Mouse (Mus musculus): ENCODE results near the gene Dtnbp1. TPM values are rescaled to one million over a fixed set of nuclear protein-coding genes. Genes with fewer than 3 reads are reported as not detected.

Gene Dtnbp1
- 10 to 100 TPM; 65.6 to 74.7 (median 66.2) TPM for total RNA-seq (2022)

GRCm38 (mm10) chr13:45001911-45002615, at the start of gene Dtnbp1:
Gene Dtnbp1, minus strand, starts transcription at chr13:45002147.
- peak; percentile 54 to 62 for DNase-seq (ENCODE audit: low spot score in 2 of 2)

- no peak for DNase-seq (ENCODE audit: low spot score in 2 of 2)
Observed at GRCm38 (mm10) chr13:45049261-45050020, 47.5 kb upstream of the Dtnbp1 start.

- no peak for DNase-seq (ENCODE audit: low spot score in 2 of 2)
Observed at GRCm38 (mm10) chr13:45043466-45043865, 41.5 kb upstream of the Dtnbp1 start.

- DNase-seq (ENCODE audit: low spot score in 2 of 2) = no peak
Observed at GRCm38 (mm10) chr13:45040741-45041140, 38.8 kb upstream of the Dtnbp1 start.

- no peak for DNase-seq (ENCODE audit: low spot score in 2 of 2)
Observed at GRCm38 (mm10) chr13:45040195-45040594, 38.2 kb upstream of the Dtnbp1 start.

GRCm38 (mm10) chr13:45036417-45036816, 34.5 kb upstream of the Dtnbp1 start:
- DNase-seq (ENCODE audit: low spot score in 2 of 2) = peak; percentile 25 to 27

GRCm38 (mm10) chr13:45034759-45035158, 32.8 kb upstream of the Dtnbp1 start:
- DNase-seq (ENCODE audit: low spot score in 2 of 2) = no peak

GRCm38 (mm10) chr13:45033360-45033759, 31.4 kb upstream of the Dtnbp1 start:
- DNase-seq (ENCODE audit: low spot score in 2 of 2) = no peak

GRCm38 (mm10) chr13:45032484-45032883, 30.5 kb upstream of the Dtnbp1 start:
- DNase-seq (ENCODE audit: low spot score in 2 of 2) = no peak

GRCm38 (mm10) chr13:45031748-45032147, 29.8 kb upstream of the Dtnbp1 start:
- no peak for DNase-seq (ENCODE audit: low spot score in 2 of 2)

- DNase-seq (ENCODE audit: low spot score in 2 of 2) = no peak
Observed at GRCm38 (mm10) chr13:45031314-45031713, 29.4 kb upstream of the Dtnbp1 start.

GRCm38 (mm10) chr13:45030830-45031229, 28.9 kb upstream of the Dtnbp1 start:
- DNase-seq (ENCODE audit: low spot score in 2 of 2) = peak; percentile 68 to 80

GRCm38 (mm10) chr13:45029791-45030190, 27.8 kb upstream of the Dtnbp1 start:
- no peak for DNase-seq (ENCODE audit: low spot score in 2 of 2)

GRCm38 (mm10) chr13:45026291-45026690, 24.3 kb upstream of the Dtnbp1 start:
- DNase-seq (ENCODE audit: low spot score in 2 of 2) = no peak

- DNase-seq (ENCODE audit: low spot score in 2 of 2) = no peak
Observed at GRCm38 (mm10) chr13:45024821-45025220, 22.9 kb upstream of the Dtnbp1 start.

GRCm38 (mm10) chr13:45023356-45024150, 21.6 kb upstream of the Dtnbp1 start:
- no peak for DNase-seq (ENCODE audit: low spot score in 2 of 2)

- DNase-seq (ENCODE audit: low spot score in 2 of 2) = no peak
Observed at GRCm38 (mm10) chr13:45008150-45008549, 6.2 kb upstream of the Dtnbp1 start.

- no peak for DNase-seq (ENCODE audit: low spot score in 2 of 2)
Observed at GRCm38 (mm10) chr13:45007726-45008125, 5.8 kb upstream of the Dtnbp1 start.

GRCm38 (mm10) chr13:45006483-45006882, 4.5 kb upstream of the Dtnbp1 start:
- DNase-seq (ENCODE audit: low spot score in 2 of 2) = no peak

GRCm38 (mm10) chr13:45005861-45006260, 3.9 kb upstream of the Dtnbp1 start:
- no peak for DNase-seq (ENCODE audit: low spot score in 2 of 2)

GRCm38 (mm10) chr13:45004987-45005592, 3.1 kb upstream of the Dtnbp1 start:
- DNase-seq (ENCODE audit: low spot score in 2 of 2) = no peak
